Mouse (Mus musculus) left cerebral cortex, postnatal 10 days (tissue): Measurements from ENCODE around the gene Mier1. TPM values are rescaled to one million over a fixed set of nuclear protein-coding genes. Genes with fewer than 3 reads are reported as not detected.
A peak's percentile ranks its signal among the peaks of the same experiment; 100 is the strongest.
"Not testable (repeated sequence)": the region's sequence is repeated elsewhere in the genome, so short reads cannot be mapped to it uniquely, and the experiment has no call there.

ENCODE experiments used
- DNase-seq, 2 experiments: peaks; one replicate each; pipeline ENCODE4 v3.0.0; 2021 to 2022; ENCODE audit warnings: low spot score in 2 of 2, mixed read lengths in 1 of 2; ENCODE audit errors: extremely low spot score in 1 of 2
- intact Hi-C: fragments of 180-260 bp; cut with DNase I; formaldehyde crosslinking; loops from one replicate; pipeline ENCODE4 v1.15.1; 2025
- total RNA-seq, 2 experiments: library from RNA; stranded (reverse); gene quantifications; 2 replicates each; pipeline ENCODE4 v1.2.3; 2021

Gene Mier1
- total RNA-seq, 2 experiments from 2014 or later: 47.0 to 48.3 TPM

GRCm38 (mm10) chr4:103146339-103146738, 32.1 kb downstream of the Mier1 start:
- DNase-seq: peak; percentile 38 to 80
- intact Hi-C loops: loop anchor here (2.0 kb wide), 1 partner anchor 160 kb away; no protein-coding TSS in a partner anchor

DNA sequence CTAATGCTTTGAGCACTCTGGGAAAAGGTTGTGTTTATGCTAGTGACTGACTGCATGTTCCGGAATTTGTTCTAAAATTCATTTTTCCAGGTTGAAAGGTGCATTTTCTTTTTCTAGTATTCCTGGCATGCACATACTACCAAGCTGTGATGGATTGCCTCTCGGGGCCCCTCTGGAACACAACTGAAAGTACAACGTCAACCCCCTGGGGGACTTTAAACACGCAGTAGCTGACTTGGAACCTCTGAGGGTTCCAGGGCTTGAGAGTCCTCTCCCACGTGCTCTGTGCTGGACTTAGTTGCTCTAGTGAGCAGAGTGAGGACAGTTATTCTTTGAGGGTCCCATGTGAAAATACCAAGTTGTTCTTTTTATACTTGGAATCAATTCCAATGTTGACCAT, 37.8 kb downstream of the Mier1 start:
- no peak for DNase-seq
- intact Hi-C loops: no loop called here

DNA sequence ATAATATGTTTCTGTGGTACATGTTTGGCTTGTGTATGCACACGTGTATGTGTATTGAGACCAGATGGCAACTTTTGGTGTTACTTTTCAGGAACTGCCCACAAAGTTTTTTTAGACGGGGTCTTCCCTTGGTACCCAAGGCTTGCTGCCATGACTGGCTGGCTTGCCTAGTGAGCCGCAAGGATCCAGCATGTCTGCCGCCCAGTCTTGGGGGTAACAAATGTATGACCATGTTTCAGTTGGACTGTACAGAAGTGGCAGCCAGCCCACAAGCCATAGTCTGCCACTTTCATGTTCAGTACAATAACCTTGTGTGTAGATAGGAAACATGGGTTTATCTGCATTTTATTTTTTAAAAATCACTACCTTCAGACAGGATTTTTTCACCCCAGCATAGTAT, 44.6 kb downstream of the Mier1 start:
- intact Hi-C loops: no loop called here
- DNase-seq: no peak

DNA sequence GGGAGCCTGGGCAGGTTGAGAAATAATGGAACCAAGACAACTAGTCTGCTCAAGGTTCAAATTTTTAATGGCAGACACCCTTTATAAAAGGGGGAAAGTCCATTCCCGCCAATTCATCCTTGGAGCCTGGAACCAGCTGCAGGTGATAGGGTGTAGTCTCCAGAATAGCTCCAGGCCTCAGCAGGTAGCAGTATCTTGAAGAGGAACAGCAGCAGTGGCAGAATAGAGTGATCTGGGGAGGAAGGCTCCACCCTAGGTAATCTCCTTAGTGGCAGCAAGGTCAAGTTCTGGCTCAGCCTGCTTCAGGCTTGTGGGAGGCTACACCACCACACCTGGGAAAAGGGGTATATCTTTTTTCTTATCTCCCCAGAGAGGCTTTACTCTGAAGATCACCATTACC, 52.0 kb downstream of the Mier1 start:
- intact Hi-C loops, DNase-seq: not testable (repeated sequence)

DNA sequence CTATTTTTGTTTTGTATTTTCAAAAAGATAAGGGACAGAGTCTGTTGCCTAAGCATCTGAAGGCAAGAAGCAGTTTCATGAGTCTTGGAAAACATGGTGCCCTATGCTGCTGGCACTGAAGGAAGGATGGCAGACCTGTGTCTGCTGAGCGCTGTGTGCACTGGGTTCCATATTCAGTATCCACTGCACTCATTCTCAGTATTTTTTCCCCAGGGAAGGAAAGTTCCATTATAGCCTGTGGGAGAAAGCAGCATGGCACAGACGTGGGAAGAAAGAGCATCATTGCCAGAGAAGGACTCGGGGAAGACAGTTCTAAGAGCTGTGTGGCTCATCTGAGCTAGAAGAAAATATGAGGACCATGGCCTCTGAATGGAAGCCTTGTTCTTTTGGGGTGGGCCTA, 57.1 kb downstream of the Mier1 start:
- intact Hi-C loops: no loop called here
- peak in 1 of 2 experiments; percentile 15 for DNase-seq

DNA sequence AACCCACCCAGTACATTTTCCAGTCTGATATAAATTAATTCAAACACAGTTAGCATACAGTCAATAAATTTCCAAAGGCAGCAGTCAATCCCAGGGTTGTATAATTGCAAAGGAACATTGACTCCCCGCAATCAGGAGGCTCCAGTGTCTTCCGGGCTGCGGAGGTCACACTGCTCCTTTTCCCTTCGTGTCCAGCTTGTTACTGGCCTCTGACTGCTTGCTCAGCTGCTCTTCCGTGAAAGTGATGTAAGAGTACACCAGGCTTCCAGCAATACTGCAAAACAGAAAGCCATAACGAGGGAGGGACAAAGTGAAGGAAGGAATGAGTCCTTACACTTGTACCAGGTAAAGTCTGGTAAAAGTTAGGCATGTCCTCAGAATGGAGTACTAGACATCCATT, 59.3 kb downstream of the Mier1 start:
- intact Hi-C loops: no loop called here
- DNase-seq: no peak

GRCm38 (mm10) chr4:103174001-103174400, 59.8 kb downstream of the Mier1 start:
- intact Hi-C loops: no loop called here
- peak in 1 of 2 experiments; percentile 42 for DNase-seq

DNA sequence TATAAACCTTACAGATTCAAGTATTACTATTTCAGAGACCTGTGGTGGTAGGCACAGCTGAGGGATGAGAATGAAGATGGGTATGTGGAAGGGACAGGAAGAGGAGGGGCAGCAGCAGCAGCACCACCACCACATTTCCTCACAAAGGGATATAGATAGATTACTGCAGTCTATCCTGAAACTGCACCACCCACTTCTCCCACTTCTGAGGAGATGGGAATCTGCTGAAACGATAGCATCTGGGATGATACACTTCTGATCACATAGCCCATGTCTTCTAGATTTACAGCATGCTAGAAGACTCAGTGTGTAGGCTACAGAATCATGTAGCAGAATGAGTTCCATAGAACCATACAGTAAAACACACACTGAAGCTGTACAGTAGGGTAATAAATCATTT, 63.5 kb downstream of the Mier1 start:
- no peak for DNase-seq
- intact Hi-C loops: no loop called here

GRCm38 (mm10) chr4:103178635-103179318, 64.6 kb downstream of the Mier1 start:
- intact Hi-C loops: no loop called here

GRCm38 (mm10) chr4:103179581-103179980, 65.4 kb downstream of the Mier1 start:
- intact Hi-C loops: no loop called here
- DNase-seq: no peak

More at GRCm38 (mm10) chr4:103178635-103179318, 64.6 kb downstream of the Mier1 start:
- peak in 1 of 2 experiments; percentile 58 for DNase-seq

DNA sequence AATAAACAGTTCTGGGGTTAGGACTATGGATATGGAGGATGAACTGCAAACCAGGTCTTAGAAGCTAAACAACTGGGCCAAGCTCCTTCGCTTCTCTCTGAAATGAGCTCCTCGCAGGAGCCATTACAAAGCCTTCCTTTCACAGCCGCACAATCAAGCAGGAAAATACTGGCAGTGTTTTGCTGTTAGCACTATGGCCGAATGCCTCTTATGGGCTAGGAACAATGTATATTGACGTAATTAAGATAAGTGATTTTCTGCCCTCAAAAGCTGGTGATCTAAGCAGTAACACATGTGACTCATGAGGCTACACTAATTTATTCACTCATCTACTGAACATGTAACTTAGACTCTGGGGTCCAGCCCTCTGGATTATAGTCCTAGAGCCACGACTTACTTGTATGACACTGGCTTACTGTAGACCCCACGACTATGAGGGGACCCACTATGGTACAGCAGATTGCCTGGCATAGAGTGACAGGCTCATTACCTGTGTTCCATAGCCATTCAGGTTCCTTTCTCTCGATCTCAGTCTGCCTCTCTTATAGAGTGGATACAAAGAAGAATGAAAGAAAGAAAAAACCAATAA, 66.2 kb downstream of the Mier1 start:
- intact Hi-C loops: no loop called here
- DNase-seq: no peak

- intact Hi-C loops: no loop called here
- no peak for DNase-seq
Measured at GRCm38 (mm10) chr4:103188786-103189640, 74.8 kb downstream of the Mier1 start.

DNA sequence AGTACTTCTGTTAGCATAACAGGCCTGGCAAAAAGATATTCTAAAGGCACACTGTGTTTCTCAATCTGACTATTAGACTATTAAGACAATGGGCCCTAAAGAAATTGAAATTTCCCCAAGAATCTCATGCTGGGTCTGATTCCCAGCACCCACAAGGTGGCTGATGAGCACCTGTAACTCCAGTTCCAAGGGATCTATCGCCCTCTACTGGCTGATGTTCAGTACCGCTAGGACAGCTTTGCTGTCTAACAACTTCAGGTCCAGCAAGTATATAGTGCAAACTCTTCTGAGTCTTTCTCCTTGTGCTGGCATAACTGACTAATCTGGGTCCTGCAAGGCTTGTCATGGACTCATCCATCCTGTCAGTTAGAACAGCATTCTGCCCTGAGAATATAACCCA, 78.2 kb downstream of the Mier1 start:
- no peak for DNase-seq
- intact Hi-C loops: no loop called here

DNA sequence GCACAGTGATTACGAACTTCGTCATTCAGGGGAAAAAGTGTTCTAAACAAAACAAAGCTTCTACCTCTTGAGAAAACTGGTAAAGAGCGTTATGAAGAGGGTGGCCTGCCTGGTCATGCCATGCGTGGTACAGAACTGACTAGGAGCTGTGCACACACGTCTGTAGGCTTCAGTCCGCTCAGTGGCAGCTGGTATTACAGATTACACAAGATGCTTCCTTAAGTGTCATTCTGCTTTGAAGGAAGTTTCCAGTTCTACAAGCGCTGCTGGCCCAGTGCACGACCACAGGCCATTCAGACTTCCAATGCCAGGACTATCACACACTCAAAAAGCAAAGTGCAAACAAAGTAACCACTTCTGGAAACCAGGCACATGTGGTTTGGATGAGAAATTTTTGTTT, 83.2 kb downstream of the Mier1 start:
- no peak for DNase-seq
- intact Hi-C loops: no loop called here

- DNase-seq: no peak
- intact Hi-C loops: no loop called here
Measured at GRCm38 (mm10) chr4:103199086-103199485, 84.9 kb downstream of the Mier1 start.

- intact Hi-C loops: no loop called here
- no peak for DNase-seq
Measured at GRCm38 (mm10) chr4:103200046-103200445, 85.9 kb downstream of the Mier1 start.

DNA sequence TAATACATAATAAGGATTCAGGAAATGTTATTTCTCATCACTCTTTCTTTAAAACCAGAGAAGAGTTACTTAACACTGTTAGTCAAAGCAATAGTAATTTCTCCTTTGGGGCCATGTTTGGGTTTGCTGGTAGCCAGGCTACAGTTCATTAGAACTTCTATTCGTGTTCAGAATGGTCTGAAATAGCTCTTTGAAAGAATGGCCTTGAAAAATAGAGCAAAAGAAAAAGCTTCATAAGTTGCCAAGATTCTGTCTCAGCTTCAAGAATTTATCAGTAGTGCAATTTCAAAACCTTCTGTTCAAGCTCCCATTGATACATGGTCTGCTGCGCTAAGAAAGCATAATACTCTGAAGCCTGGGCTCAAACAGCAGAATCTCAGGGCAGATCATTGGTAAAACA, 89.5 kb downstream of the Mier1 start:
- intact Hi-C loops: no loop called here
- no peak for DNase-seq

- no peak for DNase-seq
- intact Hi-C loops: no loop called here
Measured at GRCm38 (mm10) chr4:103208553-103208952, 94.4 kb downstream of the Mier1 start.

- intact Hi-C loops: no loop called here
- no peak for DNase-seq
Measured at GRCm38 (mm10) chr4:103213859-103214497, 99.8 kb downstream of the Mier1 start.
